Mouse (Mus musculus): Measurements from ENCODE around the gene Ky.

DNA sequence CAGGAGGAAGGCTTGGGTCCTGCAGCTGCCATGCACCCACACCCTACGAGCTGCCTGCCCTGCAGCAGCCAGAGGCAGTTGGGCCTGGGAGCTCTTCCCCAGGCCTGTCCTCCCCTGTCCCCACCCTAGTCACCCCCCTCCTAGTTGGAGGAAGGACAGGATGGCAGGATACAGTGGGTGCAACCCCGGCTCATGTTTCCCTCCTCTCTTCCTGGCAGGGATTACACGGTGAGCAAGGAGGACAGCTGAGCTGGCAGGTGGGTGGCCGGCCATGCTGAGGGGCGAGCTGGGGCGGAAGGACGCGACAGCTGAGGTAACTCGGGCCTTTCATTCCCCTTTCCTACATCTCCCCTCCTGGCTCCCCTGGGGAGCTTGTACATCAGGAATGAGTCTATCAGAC lies 11.1 kb upstream of the Ky start:
- no peak for TF ChIP-seq CTCF (IDR thresholded peaks at IDR 0.05; ENCODE audit: extremely low read depth, insufficient read depth, insufficient read length, insufficient replicate concordance)
- no peak for TF ChIP-seq POLR2A (IDR thresholded peaks at IDR 0.05; ENCODE audit: low read depth, low read length)

All from spleen, adult 2 months (tissue).